Mouse (Mus musculus): ENCODE measurements around the gene Samd4. TPM values are rescaled to one million over a fixed set of nuclear protein-coding genes. Genes with fewer than 3 reads are reported as not detected.

The Samd4 gene
- polyA plus RNA-seq, 1 experiment: 28.6 TPM

DNA sequence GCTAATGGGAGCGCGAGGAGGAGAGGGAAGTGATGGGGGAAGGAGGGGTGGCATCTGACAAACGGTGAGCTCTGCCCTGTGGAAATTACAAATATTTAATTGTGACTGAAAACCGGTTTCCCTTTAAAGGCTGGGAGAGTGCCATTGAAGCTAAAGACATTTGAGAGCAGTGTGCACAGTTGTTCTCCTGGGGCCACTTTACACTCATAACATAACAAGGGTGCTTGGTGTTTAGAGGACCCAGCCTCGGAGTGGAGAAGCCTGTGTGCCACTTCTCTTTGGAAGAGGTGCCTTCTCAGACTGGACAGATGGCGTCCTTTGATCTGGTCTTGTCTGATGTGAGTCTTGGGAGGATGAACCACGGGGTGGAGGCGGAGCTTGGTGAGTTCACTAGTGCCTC lies 26.2 kb downstream of the Samd4 start:
- DNase-seq (ENCODE audit: low spot score): no peak

DNA sequence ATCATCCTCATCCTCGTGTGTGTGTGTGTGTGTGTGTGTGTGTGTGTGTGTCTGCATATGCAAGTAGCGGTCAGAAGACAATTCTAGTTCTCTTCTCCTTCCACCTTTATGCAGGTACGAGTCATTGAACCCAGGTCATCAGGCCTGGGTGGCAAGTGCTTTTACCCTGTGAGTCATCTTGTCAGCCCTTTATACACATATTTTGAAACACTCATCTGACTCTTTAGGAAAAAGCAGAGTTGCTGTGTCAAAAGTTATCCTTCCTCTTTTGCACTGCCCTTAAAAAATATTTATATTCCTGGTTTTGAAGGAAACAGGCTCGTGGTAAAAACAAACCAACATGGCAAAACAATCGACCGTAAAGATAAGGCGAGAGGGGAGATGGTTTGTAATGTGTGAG lies 29.8 kb downstream of the Samd4 start:
- no peak for DNase-seq (ENCODE audit: low spot score)

DNA sequence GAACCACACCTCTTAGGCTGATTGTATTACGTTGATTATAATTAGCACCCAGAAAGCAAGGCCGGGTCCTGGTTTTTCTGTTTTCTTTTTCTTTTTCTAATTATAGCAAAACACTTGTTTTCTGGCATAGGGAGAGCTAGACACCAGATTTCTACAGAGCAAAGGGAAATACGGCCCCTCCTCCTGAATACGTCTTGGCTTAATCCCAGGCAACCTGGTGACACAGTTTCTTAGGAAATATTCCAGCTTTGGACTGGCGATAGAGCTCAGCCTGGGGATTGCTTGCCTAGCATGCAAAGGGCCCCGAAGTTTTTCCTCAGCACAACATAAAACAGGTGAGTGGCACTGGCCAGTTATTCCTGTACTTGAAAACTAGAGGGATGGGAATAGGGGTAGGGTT lies 31.7 kb downstream of the Samd4 start:
- DNase-seq (ENCODE audit: low spot score): no peak

DNA sequence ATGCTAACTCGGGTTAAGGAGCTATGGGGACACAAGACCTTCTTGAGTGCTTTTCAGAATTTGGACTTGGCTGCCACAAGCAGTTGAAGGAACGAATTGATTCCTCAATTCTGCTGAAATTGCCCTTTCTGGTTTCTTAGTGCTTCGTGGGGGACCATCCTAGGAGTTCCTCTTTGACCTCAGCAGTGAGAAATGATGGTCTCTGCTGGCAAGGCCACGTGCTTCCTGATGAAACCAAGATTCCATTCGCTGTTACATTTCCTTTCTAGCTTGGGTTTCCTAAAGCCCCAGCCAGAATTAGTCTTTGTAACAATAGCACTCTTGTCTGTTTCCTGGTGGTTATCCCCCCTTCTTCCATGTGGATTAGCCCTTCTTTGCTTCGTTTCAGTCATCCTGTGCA lies 32.9 kb downstream of the Samd4 start:
- no peak for DNase-seq (ENCODE audit: low spot score)

DNA sequence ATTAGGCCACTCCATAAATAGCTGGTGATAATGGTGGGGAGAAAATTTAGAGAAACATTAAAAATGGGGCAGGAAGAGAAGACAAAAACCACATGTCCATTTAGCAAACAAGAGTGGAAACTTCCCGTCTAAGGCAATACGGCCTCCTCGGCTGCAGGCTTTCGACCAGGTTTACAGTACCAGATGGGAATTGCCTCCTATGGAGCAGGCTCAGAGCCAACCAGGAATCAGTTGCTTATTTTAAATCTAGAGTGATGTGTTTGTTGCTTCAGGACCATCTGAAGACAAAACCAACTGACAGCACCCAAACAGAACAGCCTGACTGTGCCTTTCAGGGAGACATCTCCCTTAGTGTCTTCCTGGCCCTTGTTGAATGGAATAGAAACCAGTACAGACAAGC lies 33.9 kb downstream of the Samd4 start:
- DNase-seq (ENCODE audit: low spot score): no peak

DNA sequence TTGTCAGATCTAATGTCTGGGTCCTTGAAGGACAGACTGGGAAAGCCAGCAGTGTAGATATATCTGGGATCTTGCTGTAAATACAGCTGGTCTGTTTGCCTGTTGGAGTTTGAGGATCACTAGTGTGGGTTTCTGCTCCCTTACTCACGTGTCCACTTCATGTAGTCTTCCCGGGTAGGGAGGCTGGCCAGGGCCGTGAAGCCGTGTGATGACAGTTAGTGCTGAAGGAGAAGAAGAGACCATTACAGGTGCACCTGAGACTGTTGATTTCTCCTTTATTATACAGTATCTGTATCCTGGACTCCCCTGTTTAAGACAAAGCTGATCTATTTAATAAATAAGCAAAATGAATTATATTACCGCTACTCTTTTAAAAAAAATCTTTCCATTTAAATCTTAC lies 34.5 kb downstream of the Samd4 start:
- DNase-seq (ENCODE audit: low spot score): no peak

DNA sequence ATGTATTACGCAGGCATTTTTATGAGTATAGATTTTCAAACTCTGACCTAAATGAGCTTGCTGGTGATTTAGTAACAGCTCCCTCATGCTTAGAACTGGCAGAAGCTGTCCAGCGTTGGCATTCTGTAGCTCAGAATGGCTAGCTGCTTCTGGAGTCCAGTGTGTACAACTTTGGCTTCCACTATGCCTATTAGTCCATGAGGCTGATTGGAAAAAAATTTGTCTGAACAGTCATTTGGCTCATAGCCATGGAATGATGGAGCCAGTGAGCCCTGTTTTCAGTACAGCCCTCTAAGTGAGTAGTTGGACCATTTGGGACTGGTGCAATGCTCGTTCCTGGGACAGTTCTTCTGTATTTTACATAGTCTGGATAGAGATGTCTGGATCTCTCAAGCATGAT lies 34.9 kb downstream of the Samd4 start:
- DNase-seq (ENCODE audit: low spot score): no peak

DNA sequence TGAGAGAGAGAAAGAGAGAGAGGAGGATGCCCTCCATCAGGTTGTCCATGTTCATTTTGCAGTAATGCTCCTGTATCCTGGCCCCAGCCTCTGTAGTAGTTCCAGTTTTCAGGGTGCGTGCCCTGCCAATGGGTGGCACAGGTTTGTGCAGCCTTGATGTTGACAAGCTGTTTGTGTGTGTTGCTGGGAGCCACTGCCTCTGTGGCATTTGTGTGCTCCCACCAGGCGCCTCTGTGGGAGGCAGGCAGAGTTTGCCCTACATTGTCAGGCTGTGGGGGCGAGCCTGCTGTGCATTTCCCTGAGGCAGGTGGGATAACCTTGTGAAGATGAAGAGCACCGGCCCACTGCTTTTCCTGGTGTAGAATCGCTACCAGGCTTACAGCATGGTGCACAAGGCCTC lies 37.8 kb downstream of the Samd4 start:
- DNase-seq (ENCODE audit: low spot score): no peak

DNA sequence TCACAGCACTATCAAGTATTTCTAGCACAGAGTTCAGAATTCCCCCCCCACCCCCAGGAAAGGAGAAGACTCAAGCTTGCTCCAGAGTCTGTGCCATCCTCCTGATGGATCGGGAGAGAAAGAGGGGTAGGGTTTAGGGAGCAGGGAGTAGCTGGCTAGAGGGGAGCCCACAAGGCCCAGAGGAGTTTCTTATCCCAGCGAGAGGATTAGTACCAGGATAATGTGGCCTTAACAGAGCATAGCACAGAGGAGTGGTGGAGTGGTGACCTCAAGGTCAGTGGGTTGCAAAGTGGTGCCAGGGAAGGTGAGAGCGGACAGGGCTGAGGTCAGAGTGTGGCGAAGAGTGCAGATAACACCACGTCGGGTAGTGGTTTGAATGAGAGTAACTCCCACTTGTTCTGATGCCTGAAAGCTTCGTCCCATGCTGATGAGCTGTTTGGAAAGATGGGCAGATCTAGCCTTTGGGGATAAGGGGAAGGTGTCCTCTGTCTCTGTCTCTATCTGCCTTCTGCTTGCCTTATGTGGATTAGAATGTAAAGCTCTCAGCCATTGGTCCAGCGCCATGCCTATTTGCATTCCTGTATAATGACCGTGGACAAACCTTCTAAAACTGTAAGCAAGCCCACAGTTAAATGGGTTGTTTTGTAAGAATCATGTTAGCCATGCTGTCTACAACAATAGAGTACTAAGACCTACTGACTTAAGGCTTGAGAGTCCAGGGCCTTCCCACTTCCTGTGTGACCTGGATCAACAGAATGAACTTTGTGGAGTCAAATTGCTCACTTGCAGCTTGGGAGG lies 38.7 kb downstream of the Samd4 start:
- no peak for DNase-seq (ENCODE audit: low spot score)

DNA sequence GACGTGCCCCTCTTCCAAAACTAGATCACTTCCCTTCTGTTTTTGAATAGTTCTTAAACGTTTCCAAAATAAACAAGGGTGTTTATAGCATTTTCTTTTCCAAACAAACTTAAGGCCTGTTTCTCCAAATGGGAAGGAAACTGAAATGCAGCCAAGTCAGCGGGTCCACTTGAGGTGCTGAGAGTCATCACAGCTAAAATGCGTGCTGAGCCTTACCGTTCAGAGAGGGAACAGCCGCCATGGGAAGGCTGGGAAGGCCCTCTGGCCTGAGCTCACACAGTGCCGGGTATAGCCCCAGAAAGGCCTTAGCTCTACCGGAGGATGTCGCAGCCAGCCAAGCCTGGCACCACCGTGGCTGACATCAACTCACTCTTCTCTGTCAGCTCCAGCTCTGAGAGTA lies 41.3 kb downstream of the Samd4 start:
- no peak for DNase-seq (ENCODE audit: low spot score)

DNA sequence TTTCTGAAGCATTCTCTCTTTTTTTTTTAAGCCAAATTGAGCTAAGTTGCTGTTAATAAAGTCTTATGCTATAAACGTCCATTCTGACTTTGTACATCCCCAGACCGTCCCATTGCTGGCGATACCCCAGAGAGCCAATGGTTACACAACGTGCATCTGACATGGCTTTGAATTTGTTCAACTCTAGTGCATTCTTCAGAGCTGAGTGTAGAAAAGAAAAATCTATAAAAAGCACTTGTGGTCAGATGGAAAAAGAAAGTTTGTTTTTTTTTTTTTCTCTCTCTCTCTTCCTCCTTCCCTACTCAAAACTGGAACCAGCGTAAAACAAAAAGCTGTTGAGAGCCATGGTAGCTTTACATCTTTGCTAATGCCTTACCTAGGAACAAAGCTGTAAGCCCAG lies 41.8 kb downstream of the Samd4 start:
- DNase-seq (ENCODE audit: low spot score): no peak

DNA sequence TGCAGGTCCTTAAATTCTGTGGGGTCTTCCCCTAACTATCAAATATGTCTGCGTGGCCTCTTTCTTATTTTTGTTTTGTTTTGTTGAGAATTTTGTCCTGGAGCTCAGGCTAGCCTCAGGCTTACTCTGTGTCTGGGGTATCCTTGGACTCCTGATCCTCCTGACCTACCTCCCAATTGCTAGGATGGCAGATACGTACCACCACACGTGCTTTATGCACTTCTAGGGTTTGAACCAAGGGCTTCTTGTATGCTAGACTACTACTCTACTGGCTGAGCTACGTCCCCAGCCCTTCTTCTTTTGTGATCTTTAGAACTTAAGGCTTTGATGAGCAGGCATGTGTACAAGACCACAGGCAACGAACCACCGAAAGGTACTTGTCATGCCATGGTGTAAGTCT lies 45.9 kb downstream of the Samd4 start:
- no peak for DNase-seq (ENCODE audit: low spot score)

DNA sequence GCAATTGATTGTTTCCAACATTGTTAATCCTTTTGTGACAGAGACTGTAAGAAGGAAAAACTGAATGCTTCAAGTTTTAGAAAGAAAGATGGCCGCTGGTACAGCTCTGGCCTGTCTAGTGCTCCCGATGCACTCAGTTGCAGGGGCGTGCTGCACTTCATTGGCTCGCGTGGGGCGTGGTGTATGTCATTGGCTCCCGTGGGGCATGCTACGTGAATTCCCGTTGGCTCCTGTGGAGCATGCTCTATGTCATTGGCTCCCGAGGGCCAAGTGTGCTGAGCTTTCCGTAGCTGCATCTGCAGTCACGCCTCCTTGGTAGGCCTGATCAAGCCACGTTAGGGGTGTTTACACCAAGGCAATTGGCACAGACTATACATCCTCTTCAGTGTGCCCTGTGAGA lies 49.5 kb downstream of the Samd4 start:
- DNase-seq (ENCODE audit: low spot score): no peak

DNA sequence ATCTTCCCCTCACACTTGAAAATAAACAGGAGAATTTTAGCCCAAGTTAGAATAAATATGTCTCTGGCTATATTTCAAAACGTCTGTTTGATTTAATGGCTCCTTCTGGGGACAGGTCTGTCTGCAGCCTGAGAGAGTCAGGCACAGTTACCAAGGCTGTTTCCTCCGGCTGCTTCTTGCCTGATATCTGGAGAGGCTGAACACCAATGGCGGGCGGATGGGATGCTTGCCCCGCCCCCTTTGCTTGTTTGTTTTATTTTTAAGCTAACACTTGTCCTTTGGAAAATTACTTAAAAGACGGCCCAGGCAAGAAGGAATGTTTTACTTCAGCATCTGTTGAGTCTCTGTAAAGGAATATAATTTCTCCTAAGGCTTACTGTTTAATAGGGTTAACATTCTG lies 50.1 kb downstream of the Samd4 start:
- no peak for DNase-seq (ENCODE audit: low spot score)

DNA sequence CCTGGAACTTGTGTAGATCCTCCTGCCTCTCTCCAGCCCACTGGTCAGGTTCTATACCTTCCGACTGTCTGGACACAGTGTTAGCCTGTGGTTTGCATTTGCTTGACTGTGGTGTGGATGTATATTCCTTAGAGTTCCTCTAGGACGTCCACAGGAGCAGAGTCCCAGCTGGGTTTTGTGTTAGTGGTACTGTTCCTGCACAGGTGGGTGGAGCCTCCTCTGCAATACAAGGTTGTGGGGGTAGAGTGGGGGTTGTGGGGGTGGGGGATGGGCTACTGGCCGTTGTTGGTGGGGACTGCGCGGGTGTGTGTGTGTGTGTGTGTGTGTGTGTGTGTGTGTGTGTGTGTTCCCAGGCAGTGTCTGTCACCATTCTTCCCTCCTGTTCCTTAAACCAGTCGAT lies 58.4 kb downstream of the Samd4 start:
- DNase-seq (ENCODE audit: low spot score): no peak

DNA sequence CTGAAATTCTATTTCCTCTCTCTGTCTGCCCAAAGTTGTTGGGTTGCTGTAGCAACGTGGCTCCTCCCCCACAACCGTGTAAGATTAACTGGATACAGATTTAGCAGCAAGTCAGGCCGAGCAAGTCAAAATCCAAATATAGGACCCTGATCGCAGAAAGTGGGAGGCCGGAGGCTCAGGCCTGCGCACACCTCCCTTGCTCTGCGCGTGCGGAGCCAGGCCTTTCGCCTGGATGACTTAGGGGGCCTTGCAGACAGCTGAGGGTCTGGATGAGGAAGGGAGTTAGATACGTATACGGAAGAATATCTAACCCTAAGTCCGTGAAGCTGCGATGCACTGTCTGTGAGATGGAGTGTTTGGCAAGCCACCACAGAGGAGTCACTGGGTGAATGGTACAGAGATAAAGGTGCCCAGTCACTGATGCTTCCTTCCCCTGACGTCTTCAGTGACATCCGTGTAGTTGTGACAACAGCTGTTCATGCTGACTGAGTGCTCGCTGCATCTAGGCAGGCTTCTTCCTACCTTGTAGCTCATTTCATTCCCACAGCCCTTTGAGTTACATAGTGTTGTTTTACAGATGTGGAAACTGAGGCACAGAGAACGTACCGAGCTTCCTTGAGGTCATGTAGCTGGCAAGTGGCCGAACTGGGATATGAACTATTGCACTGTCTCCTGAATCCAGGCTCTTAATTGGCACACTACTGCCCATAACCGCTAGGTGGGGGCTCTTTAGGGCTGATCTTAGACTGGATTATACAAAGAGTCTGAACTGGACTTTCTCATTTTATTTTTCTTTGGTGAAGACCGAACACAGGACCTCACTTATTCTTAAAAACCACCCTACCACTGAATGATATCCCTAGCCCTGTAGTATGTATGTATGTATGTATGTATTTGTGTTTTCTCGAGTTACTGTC lies 59.5 kb downstream of the Samd4 start:
- no peak for DNase-seq (ENCODE audit: low spot score)

DNA sequence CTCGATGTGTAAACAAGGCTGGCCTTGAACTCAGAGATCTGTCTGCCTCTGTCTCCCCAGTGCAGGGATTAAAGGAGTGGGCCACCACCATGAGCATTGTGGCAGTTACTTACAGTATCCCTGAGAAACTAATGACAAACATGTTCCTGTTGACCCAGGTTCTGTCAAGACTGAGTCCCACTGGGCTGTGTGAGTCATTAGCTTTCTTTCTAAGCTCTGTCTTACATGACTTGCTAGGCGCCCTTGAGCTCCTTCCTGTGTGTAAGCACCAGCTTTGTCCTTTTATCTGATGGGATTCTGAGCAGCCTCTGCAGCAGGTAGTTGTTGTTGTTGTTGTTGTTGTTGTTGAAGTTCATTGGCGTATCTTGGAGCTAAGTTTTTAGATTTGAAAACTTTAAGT lies 61.8 kb downstream of the Samd4 start:
- DNase-seq (ENCODE audit: low spot score): no peak

DNA sequence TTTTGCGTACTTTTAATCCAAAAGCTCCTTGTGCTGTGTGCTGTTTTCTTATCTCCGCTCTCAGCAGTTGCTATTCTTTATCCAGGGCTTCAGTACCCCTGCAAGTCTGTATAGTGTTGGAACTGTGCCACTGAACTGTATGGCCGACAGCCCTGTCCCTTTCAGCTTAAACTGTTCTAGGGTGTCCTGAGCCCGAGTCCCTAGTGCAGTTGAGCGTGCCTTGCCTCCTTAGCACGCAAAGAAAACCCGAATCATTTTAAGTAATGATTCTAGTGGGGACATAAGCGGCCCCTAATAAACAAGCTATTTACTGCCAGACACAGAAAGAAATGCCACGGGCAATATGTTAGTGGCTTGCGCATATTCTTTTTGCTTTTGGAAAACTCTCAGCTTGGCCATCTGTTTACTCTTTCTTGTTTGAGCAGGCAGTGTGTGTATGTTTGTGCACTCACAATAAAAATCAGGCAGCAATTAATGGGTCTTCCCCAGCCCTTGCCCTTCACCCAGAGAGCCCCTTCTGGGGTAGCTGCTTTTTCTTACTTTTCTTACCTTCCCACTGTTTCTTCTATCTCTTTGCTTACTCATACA lies 63.3 kb downstream of the Samd4 start:
- DNase-seq (ENCODE audit: low spot score): no peak

DNA sequence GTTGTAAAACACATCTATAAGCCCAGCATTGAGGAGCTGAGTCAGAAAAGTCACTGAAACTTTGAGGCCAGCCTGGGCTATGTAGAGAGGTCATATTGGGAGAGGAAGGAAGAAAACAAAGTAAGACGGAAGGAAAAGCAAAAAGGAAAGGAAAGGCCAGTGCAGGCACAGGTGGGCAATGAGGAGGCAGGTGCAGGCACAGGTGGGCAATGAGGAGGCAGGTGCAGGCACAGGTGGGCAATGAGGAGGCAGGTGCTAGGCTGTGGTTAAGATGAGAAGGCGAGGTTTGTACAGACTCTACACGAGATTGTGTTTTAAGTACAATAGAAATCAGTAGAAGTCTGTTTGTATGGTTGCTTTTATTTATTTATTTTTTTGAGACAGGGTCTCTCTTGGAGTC lies 65.0 kb downstream of the Samd4 start:
- DNase-seq (ENCODE audit: low spot score): no peak

DNA sequence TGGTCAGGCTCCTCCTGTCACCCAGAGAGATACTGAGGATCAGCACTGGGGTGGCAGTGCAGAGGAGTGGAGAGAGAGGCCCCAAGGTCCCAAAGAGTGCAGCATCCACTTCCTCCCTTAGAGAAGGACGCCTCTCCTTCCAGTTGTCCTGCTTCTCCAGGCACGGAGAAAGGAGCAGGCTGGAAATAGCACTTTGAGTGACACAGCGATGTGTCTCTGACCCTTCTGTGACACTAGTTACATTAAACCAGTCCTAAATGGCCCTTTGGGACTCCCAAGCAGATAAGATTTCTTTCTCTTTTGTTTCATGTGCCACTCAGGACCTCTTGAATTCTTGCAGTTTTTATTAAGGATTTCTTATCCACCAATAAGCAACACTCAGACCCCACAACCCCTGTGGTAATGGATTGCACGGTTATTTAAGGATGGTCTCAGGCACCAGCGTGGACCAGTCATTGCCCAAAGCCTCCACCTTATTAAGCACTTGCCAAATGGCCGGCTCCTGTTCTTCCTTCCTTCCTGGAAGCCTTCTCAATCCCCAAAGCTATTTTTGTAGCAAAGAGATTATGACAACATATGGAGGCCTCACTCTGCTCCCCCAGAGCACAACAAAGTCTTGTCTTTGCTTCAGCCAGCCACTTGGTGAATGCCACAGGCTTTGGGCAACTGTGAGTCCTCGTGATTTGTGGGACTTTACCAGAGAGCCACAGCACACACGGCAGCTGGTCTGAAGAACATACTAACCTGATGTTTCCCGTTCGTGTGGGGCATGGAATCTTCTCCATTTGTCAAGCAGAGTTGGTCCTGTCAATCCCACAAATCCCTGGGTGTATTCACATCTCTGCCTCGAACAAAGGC lies 68.1 kb downstream of the Samd4 start:
- no peak for DNase-seq (ENCODE audit: low spot score)

DNA sequence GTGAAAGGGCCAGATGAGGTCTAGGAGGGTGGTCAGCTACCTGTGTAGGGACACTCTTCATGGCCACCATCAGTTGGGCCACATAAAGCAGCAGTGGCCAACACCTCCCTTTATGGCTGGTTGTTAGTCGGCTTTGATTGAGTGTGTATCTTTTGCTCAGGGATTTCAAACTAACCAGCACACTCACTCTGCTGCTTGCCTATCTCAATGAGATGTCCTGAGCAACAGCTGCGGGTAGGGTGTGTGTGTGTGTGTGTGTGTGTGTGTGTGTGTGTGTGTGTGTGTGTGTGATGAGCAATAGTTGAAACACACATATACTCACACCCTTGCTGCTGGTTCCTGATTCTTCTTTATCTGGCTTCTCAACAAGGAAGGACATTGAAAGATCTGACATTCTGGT lies 69.6 kb downstream of the Samd4 start:
- no peak for DNase-seq (ENCODE audit: low spot score)

DNA sequence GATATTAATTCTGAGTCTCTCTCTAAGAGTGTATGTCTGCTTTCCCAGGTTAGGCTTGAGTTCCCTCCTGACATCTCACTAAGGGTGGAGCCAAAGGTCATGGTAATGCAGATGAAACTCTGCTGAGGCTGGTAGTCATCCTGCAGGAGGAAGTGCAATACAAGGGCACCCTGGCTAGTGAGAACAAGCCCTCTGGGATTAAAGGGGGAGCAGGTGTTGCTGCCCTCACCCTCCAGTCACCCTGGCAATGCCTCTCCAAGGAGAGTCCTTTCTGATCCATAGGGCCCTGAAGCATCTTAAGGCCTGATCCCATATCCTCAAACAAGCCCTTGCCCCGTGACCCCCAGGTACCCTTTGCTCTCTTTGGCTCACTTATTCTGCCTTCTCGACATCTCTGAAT lies 72.5 kb downstream of the Samd4 start:
- DNase-seq (ENCODE audit: low spot score): no peak

Measured in urinary bladder, adult 2 months (tissue).